Comparison of ENCODE assay signal across 17 mouse cellular contexts in the genomic region with DNA sequence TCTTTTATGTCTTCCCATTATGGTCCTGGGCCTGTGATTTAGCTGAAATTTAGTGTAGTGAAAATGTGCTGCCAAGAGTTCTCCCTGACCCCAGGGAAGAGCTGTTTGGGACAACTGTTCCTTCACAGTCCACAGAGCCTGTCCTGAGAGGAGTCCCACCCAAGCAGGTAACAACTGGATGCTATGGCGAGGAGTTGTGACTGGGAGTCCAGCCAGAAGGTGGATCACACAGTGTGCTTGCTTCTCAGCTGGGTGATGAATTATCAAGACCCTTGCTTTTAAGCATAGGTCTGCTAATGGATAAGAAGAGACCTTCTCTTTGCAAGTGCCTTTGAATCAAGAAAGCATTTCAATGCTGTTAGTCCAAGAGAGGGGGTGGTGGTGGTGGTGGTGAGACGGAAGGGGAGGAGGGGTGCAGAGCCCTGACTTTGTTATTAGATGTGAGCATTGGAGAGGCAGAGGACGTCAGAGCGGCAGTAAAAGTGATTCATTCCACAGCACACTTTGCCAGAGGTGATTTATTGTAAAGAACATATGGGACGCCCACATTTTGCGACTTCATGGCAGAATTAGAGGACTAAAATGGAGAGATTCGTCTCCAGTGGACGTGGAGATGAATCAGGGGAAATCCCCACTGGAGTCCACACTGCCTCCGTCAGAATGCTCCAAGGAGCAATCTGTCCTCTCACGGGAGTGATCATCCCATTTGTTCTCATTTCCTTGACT.
DNase-seq lines count a peak whose midpoint lies in the region; ATAC-seq lines count a peak whose summit lies in the region.
"Had no signal": no experiment of that assay in that cellular context is flagged by ENCODE, and none has a peak within 500 bp of the region (broad histone marks: within the 10 kb centered on the region; RNA-seq: fewer than 3 reads in every experiment).

No protein-coding gene starts in this region.

- WGBS in kidney, embryonic 16.5 days: 10% methylated on average over 10 of the region's 10 CpGs

- no peak overlapping the region for H3K27ac ChIP-seq in kidney, embryonic 16.5 days (ENCODE audit: low read length)
- H3K27ac ChIP-seq: embryonic facial prominence, embryonic 15.5 days; forebrain, embryonic 12.5 days; hindbrain, embryonic 12.5 days; midbrain, embryonic 15.5 days had no signal

- no peak for DNase-seq in kidney, adult 9 months
- peak; percentile 78 for DNase-seq in brain, adult 2 months (ENCODE audit: low read depth, low spot score)
- DNase-seq in frontal cortex, postnatal 36 days (ENCODE audit: low spot score in 2 of 2): peak; percentile 26 to 68
- DNase-seq in neural tube, embryonic 10.5 days (ENCODE audit: extremely low spot score, low spot score): peak; percentile 23
- no peak for DNase-seq in B cell, adult 2 months
- DNase-seq: adrenal gland, postnatal 25 days; cerebellum, postnatal 14 days; liver, postnatal 0 days; thymus, adult 2 months had no signal

- no peaks in the 10 kb centered on the region for H3K27me3 ChIP-seq in kidney, embryonic 16.5 days (ENCODE audit: insufficient read depth, low read length)
- H3K27me3 ChIP-seq: embryonic facial prominence, embryonic 15.5 days; forebrain, embryonic 12.5 days; hindbrain, embryonic 12.5 days; midbrain, embryonic 15.5 days had no signal

- peaks cover 15% of the 10 kb centered on the region; the same call in 1 of the 2 replicates for H3K4me1 ChIP-seq in kidney, embryonic 16.5 days (ENCODE audit: insufficient read depth, low read length)
- H3K4me1 ChIP-seq: embryonic facial prominence, embryonic 15.5 days; forebrain, embryonic 12.5 days; hindbrain, embryonic 12.5 days; midbrain, embryonic 15.5 days had no signal

- H3K4me2 ChIP-seq in kidney, embryonic 16.5 days (replicated peaks; ENCODE audit: low read depth, low read length): peak overlapping the region; percentile 40
- H3K4me2 ChIP-seq: embryonic facial prominence, embryonic 15.5 days; forebrain, embryonic 12.5 days; hindbrain, embryonic 12.5 days; midbrain, embryonic 15.5 days had no signal

- no peaks in the 10 kb centered on the region for H3K9me3 ChIP-seq in kidney, embryonic 16.5 days (ENCODE audit: low read length)
- H3K9me3 ChIP-seq: embryonic facial prominence, embryonic 15.5 days; forebrain, embryonic 12.5 days; hindbrain, embryonic 12.5 days; midbrain, embryonic 15.5 days had no signal

- no peak overlapping the region for H3K9ac ChIP-seq in kidney, embryonic 16.5 days (replicated peaks; ENCODE audit: low read length)
- H3K9ac ChIP-seq: embryonic facial prominence, embryonic 15.5 days; forebrain, embryonic 12.5 days; hindbrain, embryonic 12.5 days; liver, postnatal 0 days; midbrain, embryonic 15.5 days had no signal

- H3K4me3 ChIP-seq in kidney, embryonic 16.5 days (ENCODE audit: low read length): no peak overlapping the region
- H3K4me3 ChIP-seq: embryonic facial prominence, embryonic 15.5 days; forebrain, embryonic 12.5 days; hindbrain, embryonic 12.5 days; midbrain, embryonic 15.5 days had no signal

- ATAC-seq in kidney, embryonic 16.5 days (ENCODE audit: low FRiP score, low TSS enrichment): peak; percentile 79
- ATAC-seq in activated CD4-positive, CD25-positive, alpha-beta regulatory T cell, adult 4 months: no peak
- ATAC-seq: CD4-positive, CD25-positive, alpha-beta regulatory T cell, adult 4 months; intestine, postnatal 0 days; liver, postnatal 0 days; midbrain, embryonic 15.5 days had no signal

- no peaks in the 10 kb centered on the region for H3K36me3 ChIP-seq in kidney, embryonic 16.5 days (ENCODE audit: insufficient read depth, low read length)
- H3K36me3 ChIP-seq: embryonic facial prominence, embryonic 15.5 days; forebrain, embryonic 12.5 days; hindbrain, embryonic 12.5 days; midbrain, embryonic 15.5 days had no signal

Comparison
In these comparisons a context has a peak if more than half of its experiments do, and no peak if none do; other contexts are left out.
1. DNase-seq: peak in brain, adult 2 months (single experiment), frontal cortex, postnatal 36 days (2 of 2) and neural tube, embryonic 10.5 days (single experiment); none in kidney, adult 9 months (single experiment) and B cell, adult 2 months (0 of 2).